Mouse (Mus musculus) embryonic stem cell, embryonic (primary cell): Measurements from ENCODE around the gene Pard3b.

Experiments
- CTCF ChIA-PET, 4 experiments: fragments of 300-600 bp in 2 of 4; fragments of 350-600 bp in 2 of 4; sonication (Branson Sonifier 250); formaldehyde crosslinking; loops; one replicate each; lab custom pipeline; 2022; ENCODE audit warnings: inconsistent platforms in 2 of 4; lab: Charles Lee
- POLR2A ChIA-PET, 4 experiments: fragments of 300-600 bp in 2 of 4; fragments of 350-600 bp in 2 of 4; sonication (Branson Sonifier 250); formaldehyde crosslinking; loops; one replicate each; lab custom pipeline; 2022; ENCODE audit warnings: antibody characterized with exemption in 4 of 4, inconsistent platforms in 1 of 4; lab: Charles Lee

Gene Pard3b

GRCm38 (mm10) chr1:62398738-62399137, 760.1 kb downstream of the Pard3b start:
- POLR2A ChIA-PET, result interaction anchor here in 3 of 4 experiments (0.6 to 1.0 kb wide), 5 partner anchors 46 to 1043 kb away, joined by 3 read pairs; no protein-coding TSS in a partner anchor
- CTCF ChIA-PET, result interaction anchor here in 1 of 4 experiments (0.7 to 1.6 kb wide), 3 partner anchors 20 to 302 kb away, joined by 3 to 5 read pairs (median 4); no protein-coding TSS in a partner anchor

DNA sequence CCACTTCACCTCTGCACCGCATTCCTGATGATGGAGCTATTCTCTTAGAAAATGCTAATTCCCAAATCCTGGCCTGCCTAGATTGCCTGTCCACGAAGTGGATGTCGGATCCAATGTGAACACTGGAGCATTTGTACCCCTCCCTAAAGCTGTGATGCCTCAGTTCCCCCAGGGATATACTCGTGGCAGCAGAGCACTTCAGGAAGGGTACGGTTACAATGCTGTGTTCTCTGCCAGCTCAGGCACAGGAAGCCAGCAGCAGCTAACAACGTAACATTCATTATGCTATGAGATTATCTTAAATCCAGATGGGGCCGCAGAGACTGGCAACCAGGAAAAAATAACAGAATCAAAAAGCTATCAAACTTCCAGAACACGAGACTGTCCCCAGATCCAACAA, 766.4 kb downstream of the Pard3b start:
- ChIA-PET CTCF (interaction anchor here in 1 of 4 experiments (0.5 kb wide), 1 partner anchor 19 kb away, joined by 3 read pairs; no protein-coding TSS in a partner anchor), POLR2A (no interaction called here)

GRCm38 (mm10) chr1:62411368-62411767, 772.7 kb downstream of the Pard3b start:
- ChIA-PET POLR2A (interaction anchor here in 1 of 4 experiments (1.0 kb wide), 1 partner anchor 1133 kb away, joined by 3 read pairs; no protein-coding TSS in a partner anchor), CTCF (no interaction called here)

GRCm38 (mm10) chr1:62412019-62412418, 773.4 kb downstream of the Pard3b start:
- ChIA-PET POLR2A (interaction anchor here in 2 of 4 experiments (0.6 to 1.0 kb wide), 2 partner anchors 66 to 1134 kb away, joined by 3 read pairs; no protein-coding TSS in a partner anchor), CTCF (no interaction called here)

- POLR2A ChIA-PET, result no interaction called here
- CTCF ChIA-PET, result no interaction called here
Observed at GRCm38 (mm10) chr1:62412988-62413387, 774.4 kb downstream of the Pard3b start.

DNA sequence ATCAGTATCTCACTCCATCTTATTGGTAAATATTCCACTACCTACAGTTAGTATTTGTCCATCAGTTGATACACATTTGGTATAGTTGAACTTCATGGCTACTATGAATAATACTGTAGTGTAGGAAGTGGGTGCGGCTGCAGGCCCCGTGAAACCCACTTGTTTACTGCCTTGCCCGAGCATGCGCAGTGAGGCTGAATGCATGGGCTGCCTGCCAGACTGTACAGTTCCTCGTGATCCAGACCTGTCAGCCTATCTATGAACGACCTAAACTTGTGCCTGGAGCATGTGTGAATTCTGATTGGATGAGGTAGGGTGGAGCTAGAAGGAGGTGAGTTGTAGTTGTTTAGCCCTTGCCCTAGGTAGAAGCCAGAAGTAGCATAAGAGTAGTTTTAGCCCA, 775.9 kb downstream of the Pard3b start:
- CTCF ChIA-PET, result interaction anchor here in 2 of 4 experiments (0.9 to 1.1 kb wide), 2 partner anchors 286 to 287 kb away, joined by 3 to 4 read pairs; no protein-coding TSS in a partner anchor
- POLR2A ChIA-PET, result no interaction called here

DNA sequence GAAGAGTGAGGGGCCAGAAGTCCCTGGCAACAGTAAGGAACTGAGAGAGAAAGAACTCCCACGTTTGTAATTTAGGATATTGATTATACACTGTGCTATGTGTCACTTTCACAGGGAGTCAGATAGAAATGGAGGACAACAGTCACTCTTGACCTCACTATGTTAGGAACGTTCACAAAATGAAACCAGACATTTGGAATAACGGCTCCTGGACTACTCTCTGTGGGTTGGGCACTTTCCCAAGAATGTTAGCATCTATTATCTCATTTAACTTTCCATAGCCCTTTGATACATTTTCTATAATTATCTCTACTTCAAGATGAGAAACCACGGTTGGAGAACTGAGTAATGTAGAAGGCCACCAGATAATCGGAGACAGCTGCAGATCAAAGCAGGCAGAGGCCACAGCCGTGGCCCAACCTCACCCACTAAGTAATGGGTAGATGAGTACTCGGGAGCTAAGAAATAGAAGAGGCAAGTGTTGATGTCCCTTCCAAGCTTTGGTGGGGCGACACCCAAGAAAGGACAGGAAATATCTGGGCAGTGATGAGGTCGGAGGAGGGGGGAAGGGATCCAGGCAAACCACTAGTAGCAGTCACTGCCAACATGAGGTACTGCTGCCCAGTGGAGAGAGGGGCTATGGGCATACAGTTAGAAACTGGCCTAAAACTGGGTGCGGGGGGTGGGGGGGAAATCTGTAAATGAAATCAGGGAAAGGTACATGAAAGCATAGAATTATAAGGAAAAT, 778.2 kb downstream of the Pard3b start:
- ChIA-PET CTCF (no interaction called here), POLR2A (interaction anchor here in 2 of 4 experiments (0.6 to 1.0 kb wide), 2 partner anchors 22 to 101 kb away, joined by 3 to 5 read pairs; no protein-coding TSS in a partner anchor)

DNA sequence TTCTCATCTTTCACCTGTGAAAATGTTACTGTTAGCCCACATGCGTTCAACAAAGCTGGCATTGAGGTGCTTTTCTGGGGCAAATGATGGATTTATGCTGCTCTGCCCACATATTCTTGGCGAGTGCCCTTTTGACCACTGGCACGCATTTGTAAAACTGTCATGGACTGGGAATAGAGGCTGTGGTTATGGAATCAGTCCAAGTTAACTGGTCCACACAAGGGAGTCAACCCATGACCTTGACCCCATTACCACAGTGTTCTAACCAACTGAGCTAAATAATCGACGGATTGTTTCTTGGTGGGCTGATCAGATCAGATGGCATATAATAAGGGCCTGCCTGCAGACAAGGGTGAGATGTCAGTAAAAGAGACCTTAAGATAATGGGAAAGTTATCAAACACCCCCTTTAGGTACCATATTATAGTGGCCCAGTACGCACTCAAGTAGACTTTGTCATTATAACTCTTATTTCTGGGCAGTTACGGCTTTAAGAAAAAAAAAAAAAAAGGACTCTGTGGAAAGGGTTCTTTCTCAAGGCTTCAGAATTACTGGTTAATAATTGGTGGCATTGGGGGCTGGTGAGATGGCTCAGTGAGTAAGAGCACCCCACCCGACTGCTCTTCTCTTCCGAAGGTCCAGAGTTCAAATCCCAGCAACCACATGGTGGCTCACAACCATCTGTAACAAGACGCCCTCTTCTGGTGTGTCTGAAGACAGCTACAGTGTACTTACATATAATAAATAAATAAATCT, 784.4 kb downstream of the Pard3b start:
- ChIA-PET CTCF (interaction anchor here in 1 of 4 experiments (0.6 to 0.7 kb wide), 2 partner anchors 146 to 246 kb away, joined by 3 read pairs; no protein-coding TSS in a partner anchor), POLR2A (no interaction called here)

GRCm38 (mm10) chr1:62425369-62425768, 786.7 kb downstream of the Pard3b start:
- CTCF ChIA-PET, result no interaction called here
- POLR2A ChIA-PET, result no interaction called here

- POLR2A ChIA-PET, result interaction anchor here in 1 of 4 experiments (0.6 kb wide), 1 partner anchor 1024 kb away, joined by 3 read pairs; no protein-coding TSS in a partner anchor
- CTCF ChIA-PET, result no interaction called here
Observed at GRCm38 (mm10) chr1:62428736-62429135, 790.1 kb downstream of the Pard3b start.

DNA sequence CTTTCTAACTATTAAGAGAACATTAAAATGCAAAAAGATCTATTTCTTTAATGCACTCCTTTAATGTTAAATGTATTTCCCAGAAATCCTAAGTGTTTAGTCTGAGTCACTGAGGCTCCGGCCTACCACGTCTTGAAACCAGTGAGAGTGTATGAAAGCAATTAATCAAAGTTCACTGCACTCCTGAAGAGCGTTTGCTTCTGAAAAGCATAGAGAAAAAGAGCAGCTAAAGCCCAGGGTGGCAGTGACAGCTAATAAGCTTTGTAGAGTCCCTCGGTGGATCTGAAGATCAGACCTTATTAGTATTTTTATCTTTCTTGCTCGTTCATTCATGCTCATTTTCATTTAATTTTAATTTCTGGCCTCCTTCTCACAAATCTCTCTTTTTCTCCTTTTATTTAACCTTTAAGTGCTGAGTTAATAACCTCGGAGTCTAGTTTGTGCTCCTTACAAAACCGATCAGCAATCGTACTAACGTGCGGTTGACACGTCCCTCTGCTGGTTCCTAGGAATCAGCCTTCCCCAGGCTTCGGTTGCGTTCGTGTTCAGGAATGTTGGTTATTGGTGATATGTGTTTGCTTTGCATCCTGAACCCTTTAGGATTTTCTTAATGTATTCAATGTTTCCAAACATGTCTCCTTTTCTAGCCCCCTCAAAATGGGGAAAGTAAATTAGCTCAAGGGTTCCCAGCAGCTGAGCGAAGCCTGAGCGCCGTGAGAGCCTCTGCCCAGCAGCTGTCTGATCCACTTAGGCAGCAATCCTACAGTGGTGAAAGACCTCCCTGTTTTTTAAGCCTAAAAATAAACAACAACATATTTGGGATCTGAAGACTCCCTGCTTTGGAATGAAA, 790.9 kb downstream of the Pard3b start:
- CTCF ChIA-PET, result no interaction called here

GRCm38 (mm10) chr1:62431054-62431453, 792.4 kb downstream of the Pard3b start:
- ChIA-PET POLR2A (no interaction called here), CTCF (no interaction called here)

More for the DNA sequence above, 790.9 kb downstream of the Pard3b start:
- POLR2A ChIA-PET, result no interaction called here

- CTCF ChIA-PET, result interaction anchor here in 1 of 4 experiments (0.8 kb wide), 1 partner anchor 22 kb away, joined by 3 read pairs; no protein-coding TSS in a partner anchor
- POLR2A ChIA-PET, result no interaction called here
Observed at GRCm38 (mm10) chr1:62433891-62434290, 795.3 kb downstream of the Pard3b start.

DNA sequence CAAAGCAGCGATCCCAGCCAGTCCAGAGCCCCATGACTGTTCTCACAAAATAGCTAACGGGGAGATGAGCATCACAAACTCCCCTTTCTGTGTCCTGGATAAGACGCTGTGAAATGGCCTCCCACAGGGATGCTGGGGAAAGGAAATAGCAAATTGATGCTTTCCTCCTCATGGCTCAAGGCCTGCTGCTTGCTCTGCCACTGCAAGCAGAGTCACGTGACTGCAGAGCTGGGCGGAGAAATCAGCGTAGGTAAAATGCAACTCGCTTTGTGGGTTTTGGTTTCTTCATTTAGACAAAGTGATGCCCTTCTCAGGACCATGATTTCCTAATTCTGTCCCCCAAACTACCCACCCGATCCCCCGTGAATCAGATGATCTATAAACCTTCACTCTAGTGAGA, 797.2 kb downstream of the Pard3b start:
- POLR2A ChIA-PET, result no interaction called here
- CTCF ChIA-PET, result interaction anchor here in 1 of 4 experiments (0.6 kb wide), 1 partner anchor 1088 kb away, joined by 6 read pairs; no protein-coding TSS in a partner anchor

GRCm38 (mm10) chr1:62436304-62436703, 797.7 kb downstream of the Pard3b start:
- CTCF ChIA-PET, result interaction anchor here in 1 of 4 experiments (0.6 kb wide), 1 partner anchor 1088 kb away, joined by 6 read pairs; no protein-coding TSS in a partner anchor

GRCm38 (mm10) chr1:62437493-62437892, 798.9 kb downstream of the Pard3b start:
- CTCF ChIA-PET, result no interaction called here
- POLR2A ChIA-PET, result no interaction called here

More at GRCm38 (mm10) chr1:62436304-62436703, 797.7 kb downstream of the Pard3b start:
- POLR2A ChIA-PET, result no interaction called here

GRCm38 (mm10) chr1:62444406-62444805, 805.8 kb downstream of the Pard3b start:
- ChIA-PET POLR2A (interaction anchor here in 1 of 4 experiments (0.6 kb wide), 1 partner anchor 45 kb away, joined by 3 read pairs; no protein-coding TSS in a partner anchor), CTCF (no interaction called here)

DNA sequence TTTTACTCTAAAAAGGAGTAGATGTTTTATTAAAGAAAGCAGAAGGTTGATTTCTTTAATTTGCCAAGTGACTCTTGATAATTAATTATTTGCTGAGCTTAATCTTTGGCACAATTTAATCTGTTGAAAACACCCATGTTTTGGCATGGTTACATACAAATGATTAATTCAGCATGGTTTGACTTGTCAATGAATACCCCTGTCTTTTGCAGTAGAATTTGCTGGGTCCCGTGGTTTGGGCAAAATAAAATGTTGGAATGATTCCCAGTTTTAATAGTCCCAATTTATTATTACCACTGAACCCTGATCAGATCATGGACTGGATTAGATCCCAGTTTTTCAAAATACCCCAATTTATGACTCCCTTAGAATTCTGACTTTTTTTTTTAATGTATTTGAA, 808.2 kb downstream of the Pard3b start:
- ChIA-PET CTCF (no interaction called here), POLR2A (no interaction called here)
